Mouse (Mus musculus): ENCODE data around the gene Chrdl2. TPM values are rescaled to one million over a fixed set of nuclear protein-coding genes. Genes with fewer than 3 reads are reported as not detected.
"Not testable (repeated sequence)": the region's sequence is repeated elsewhere in the genome, so short reads cannot be mapped to it uniquely, and the experiment has no call there.

Chrdl2 gene
- polyA plus RNA-seq, 1 experiment = not detected

DNA sequence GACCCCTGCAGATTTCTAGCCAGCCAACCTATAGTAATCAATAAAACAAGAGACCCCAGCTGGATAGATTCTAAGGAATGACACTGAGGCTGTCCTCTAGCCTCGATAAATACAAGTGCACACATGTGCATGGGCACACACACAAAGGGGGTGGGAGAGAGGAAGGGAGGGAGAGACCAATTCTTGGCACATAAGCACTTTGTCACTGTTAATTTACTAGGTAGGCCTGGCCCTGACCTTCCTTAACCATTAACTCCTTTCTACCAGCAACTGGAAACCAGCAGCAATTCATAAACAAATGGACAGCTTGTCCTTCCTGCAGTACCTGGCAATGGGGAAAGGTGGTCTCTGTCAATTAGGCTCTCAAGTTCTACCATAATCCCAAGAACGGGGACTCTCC lies 34.0 kb upstream of the Chrdl2 start:
- Histone ChIP-seq H3K4me1 (ENCODE audit: control insufficient read depth, insufficient read depth, low read length) (peaks cover 10% of the 10 kb centered on the region), H3K4me3 (ENCODE audit: insufficient read depth, low read length) (no peak overlapping the region), H3K27ac (ENCODE audit: insufficient read depth, low read length) (no peak overlapping the region)
- no peak for TF ChIP-seq CTCF (IDR thresholded peaks at IDR 0.05; ENCODE audit: borderline replicate concordance, insufficient read depth, low read length)
- TF ChIP-seq POLR2A (IDR thresholded peaks at IDR 0.05; ENCODE audit: low read depth, low read length) = no peak

DNA sequence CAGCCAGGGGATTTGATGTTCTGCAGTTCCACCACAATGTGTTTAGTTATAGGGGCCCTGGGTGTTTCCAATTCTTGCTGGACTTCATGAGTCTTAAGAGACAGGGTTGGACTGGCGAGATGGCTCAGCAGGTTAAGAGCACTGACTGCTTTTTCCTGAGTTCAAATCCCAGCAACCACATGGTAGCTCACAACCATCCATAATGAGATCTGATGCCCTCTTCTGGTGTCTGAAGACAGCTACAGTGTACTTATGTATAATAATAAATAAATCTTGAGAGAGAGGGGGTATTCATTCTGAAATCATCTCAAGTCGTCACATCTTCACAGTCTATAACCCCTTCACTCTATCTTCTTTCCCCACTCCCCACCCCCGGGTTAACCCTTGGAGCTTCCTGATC lies 33.1 kb upstream of the Chrdl2 start:
- peaks cover 10% of the 10 kb centered on the region for H3K4me1 ChIP-seq (ENCODE audit: control insufficient read depth, insufficient read depth, low read length)
- not testable (repeated sequence) for H3K27ac ChIP-seq (ENCODE audit: insufficient read depth, low read length); H3K4me3 ChIP-seq (ENCODE audit: insufficient read depth, low read length)

DNA sequence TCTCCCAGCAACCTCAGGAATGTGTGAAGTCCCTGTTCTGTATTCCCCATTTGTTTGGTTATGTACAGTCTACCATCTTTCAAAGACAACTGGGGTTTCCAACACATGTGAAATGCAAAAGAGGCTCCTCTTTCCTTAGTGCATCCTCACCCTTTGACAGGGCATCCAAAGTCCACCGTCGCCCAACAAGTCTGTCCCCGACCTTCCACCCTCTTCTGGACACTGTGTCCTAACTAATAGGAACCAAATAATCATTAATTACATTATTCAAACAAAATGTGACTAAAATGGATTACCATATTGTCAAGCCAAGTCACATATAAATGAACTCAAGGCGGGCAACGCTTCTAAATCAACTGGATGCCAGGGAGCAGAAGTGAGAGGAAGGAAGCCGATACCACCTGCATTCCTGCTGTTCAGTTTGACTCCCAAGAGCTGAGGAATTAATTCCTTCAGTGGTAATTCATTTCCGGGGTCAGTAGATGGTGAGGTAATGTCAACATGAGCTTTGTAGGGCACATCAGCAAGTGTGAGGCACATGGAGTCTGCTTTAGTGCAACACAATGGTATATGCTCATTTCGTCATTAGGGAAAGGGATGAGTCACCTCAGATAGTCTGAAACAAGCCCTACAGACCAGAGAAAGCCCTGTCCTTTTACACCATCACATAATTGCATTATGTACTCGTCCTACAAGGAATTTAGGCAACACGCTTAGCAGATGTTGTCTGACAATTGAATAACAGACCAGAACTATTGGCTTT lies 31.6 kb upstream of the Chrdl2 start:
- Histone ChIP-seq H3K27ac (ENCODE audit: insufficient read depth, low read length) (no peak overlapping the region), H3K4me1 (ENCODE audit: control insufficient read depth, insufficient read depth, low read length) (peaks cover 10% of the 10 kb centered on the region), H3K4me3 (ENCODE audit: insufficient read depth, low read length) (no peak overlapping the region)
- no peak for TF ChIP-seq POLR2A (IDR thresholded peaks at IDR 0.05; ENCODE audit: low read depth, low read length)
- TF ChIP-seq CTCF (IDR thresholded peaks at IDR 0.05; ENCODE audit: borderline replicate concordance, insufficient read depth, low read length) = no peak

DNA sequence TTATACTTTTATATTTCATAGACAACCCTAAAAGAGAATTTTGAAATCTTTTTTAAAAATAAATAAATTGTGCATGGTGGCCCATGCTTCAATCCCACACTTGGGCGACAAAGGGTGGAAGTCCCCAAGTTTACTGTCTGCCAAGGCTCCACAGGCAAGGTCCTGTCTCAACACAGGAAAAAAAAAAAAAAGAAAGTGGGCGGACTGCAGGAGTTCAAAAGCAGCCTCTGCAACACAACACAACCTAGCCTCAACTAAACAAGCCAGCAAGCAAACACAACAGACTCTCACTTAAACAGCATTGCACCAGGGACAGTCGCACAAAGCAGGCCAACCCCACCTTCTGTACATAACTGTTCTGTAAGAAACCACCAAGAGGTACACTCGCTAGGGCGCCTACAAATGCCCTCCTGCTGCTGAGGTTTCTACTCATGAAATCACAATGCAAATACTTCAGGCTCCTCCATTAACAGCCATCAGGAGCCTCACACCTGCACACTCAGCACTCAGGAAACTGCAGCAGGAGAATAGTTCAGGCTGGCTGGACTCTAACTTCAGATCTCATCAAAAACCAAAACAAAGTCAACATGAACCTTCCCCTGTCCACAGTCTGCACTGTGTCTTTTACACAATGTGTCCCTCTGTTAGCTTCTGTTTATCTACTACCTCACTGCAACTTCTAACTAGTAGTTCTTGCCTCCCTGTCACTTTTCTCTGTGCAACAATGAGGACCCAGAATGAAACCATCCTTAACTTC lies 30.0 kb upstream of the Chrdl2 start:
- peaks cover 10% of the 10 kb centered on the region for H3K4me1 ChIP-seq (ENCODE audit: control insufficient read depth, insufficient read depth, low read length)
- TF ChIP-seq POLR2A (IDR thresholded peaks at IDR 0.05; ENCODE audit: low read depth, low read length) (no peak), CTCF (IDR thresholded peaks at IDR 0.05; ENCODE audit: borderline replicate concordance, insufficient read depth, low read length) (no peak)
- no peak overlapping the region for H3K4me3 ChIP-seq (ENCODE audit: insufficient read depth, low read length)
- no peak overlapping the region for H3K27ac ChIP-seq (ENCODE audit: insufficient read depth, low read length)

DNA sequence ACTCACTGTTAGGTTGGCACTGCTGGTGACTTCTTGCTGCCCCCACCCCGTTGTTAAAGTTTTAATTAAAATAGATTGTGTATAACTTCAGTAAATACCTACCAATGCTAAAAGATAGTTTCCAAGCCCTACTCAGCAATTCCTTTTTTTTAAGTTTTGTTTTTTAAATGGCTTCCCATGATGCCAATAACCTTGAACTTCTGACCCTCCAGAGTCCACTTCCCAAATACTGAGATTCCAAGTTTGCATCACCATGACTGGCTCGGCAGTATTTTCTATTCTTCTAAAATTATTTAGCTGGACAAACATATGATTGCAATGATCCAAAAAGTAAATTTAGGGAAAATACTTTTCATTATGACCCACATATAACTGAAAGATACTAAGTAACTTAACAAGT lies 27.9 kb upstream of the Chrdl2 start:
- Histone ChIP-seq H3K4me3 (ENCODE audit: insufficient read depth, low read length) (no peak overlapping the region), H3K27ac (ENCODE audit: insufficient read depth, low read length) (no peak overlapping the region), H3K4me1 (ENCODE audit: control insufficient read depth, insufficient read depth, low read length) (peaks cover 10% of the 10 kb centered on the region)
- TF ChIP-seq POLR2A (IDR thresholded peaks at IDR 0.05; ENCODE audit: low read depth, low read length) = no peak
- TF ChIP-seq CTCF (IDR thresholded peaks at IDR 0.05; ENCODE audit: borderline replicate concordance, insufficient read depth, low read length) = no peak

DNA sequence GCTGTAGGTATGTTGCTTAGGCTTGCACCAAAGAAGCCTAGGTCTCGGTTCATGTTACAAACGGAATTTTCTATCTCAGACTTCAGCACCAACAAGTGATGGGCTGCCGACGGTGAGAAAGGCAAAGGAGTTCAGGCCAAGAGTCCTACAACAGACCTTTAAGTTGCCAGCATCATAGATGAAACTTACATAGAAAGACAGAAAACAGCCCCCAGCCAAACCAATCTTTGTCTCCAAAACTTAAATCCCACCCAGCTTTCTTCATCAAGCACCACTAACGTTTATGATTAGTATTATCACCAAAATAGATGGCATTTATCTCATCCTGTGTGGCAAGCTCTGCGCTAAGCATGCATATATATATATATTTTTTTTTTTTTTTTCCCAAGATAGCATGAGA lies 26.9 kb upstream of the Chrdl2 start:
- Histone ChIP-seq H3K27ac (ENCODE audit: insufficient read depth, low read length) (peak overlapping the region; percentile 87), H3K4me3 (ENCODE audit: insufficient read depth, low read length) (peak overlapping the region; percentile 82), H3K4me1 (ENCODE audit: control insufficient read depth, insufficient read depth, low read length) (peaks cover 9% of the 10 kb centered on the region)
- TF ChIP-seq POLR2A (IDR thresholded peaks at IDR 0.05; ENCODE audit: low read depth, low read length) (no peak), CTCF (IDR thresholded peaks at IDR 0.05; ENCODE audit: borderline replicate concordance, insufficient read depth, low read length) (no peak)

DNA sequence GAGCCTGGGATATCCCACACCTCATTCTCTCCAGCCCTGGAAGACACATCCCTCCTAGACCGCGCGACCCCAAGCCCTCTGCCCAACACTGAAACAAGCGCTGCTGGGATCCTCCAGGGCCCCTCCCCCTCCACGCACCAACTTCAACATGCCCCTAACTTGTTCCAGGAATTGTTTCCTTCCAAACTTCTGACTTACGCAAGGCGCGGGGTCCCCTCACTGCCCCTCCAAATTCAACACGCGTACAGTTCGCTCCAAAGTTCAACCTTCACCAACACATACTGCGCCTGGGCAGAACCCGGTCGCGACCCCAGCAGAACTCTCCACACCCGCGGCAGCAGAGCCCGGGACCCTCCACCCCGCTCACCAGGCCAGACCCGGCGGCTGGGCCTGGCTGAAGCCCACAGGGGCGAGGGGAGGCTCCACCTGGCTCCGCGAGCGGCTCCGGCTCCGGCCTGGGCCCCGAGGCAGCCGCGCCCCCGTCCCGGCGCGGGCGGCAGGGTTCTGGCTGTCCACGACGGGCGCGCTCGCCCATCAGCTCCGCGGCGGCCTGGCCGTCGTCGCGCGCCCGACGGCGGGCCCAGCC lies 26.3 kb upstream of the Chrdl2 start:
- Histone ChIP-seq H3K4me1 (ENCODE audit: control insufficient read depth, insufficient read depth, low read length) (peaks cover 3% of the 10 kb centered on the region), H3K4me3 (ENCODE audit: insufficient read depth, low read length) (peak overlapping the region; percentile 82), H3K27ac (ENCODE audit: insufficient read depth, low read length) (peak overlapping the region; percentile 87)
- no peak; the same call in none of the 2 replicates for TF ChIP-seq POLR2A (IDR thresholded peaks at IDR 0.05; ENCODE audit: low read depth, low read length)
- no peak for TF ChIP-seq CTCF (IDR thresholded peaks at IDR 0.05; ENCODE audit: borderline replicate concordance, insufficient read depth, low read length)

DNA sequence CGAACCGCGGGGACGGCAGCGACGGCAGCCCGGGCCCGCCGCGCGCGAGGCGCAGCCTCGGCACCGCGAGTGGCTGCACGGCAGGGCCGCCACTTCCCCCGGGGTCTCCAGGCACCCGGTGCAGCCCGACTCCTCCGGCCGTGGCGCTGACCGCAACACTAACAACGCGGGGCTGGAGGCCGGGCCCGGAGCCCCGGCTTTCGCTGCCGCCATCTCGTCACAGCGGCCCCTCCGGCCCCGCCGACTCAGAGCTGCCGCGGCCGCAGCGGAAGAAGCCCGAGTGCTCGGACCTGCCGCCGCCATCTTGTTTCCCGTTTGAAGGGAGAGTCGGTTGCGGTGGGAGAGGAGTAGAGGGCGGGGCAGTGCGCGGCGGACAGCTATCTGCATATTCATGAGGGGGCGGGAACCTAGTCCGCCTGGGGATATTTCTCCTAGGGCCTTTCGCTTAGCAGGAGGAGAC lies 25.8 kb upstream of the Chrdl2 start, which contains the start of gene Rnf169:
Gene Rnf169, minus strand, starts transcription at position 317 of the 460 bp plus-strand sequence.
- Histone ChIP-seq H3K4me3 (ENCODE audit: insufficient read depth, low read length) (peak within 1 kb of the TSS; percentile 82), H3K4me1 (ENCODE audit: control insufficient read depth, insufficient read depth, low read length) (peaks cover 2% of the 10 kb centered on the region), H3K27ac (ENCODE audit: insufficient read depth, low read length) (peak within 1 kb of the TSS; percentile 87)
- TF ChIP-seq POLR2A (IDR thresholded peaks at IDR 0.05; ENCODE audit: low read depth, low read length) (peak; percentile 92), CTCF (IDR thresholded peaks at IDR 0.05; ENCODE audit: borderline replicate concordance, insufficient read depth, low read length) (no peak)

DNA sequence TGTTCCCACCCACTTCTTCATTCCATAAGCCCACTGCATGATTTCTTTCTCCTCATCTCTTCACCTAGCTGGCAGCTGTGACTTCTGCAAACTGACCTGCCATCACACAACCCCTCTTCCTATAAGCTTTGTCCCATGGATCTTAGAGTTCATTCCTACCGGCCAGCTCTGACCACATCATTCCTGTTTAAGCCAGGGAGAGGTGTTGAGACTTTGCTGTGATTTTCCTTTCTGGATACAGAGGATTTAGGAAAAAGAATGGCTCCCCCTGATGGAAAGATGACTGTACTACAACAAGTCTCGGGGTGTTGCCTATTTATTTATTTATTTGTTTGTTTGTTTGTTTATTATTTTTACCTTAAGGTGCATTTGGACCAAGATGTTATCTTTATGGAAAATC lies 24.7 kb upstream of the Chrdl2 start:
- TF ChIP-seq POLR2A (IDR thresholded peaks at IDR 0.05; ENCODE audit: low read depth, low read length) (no peak), CTCF (IDR thresholded peaks at IDR 0.05; ENCODE audit: borderline replicate concordance, insufficient read depth, low read length) (no peak)
- H3K27ac ChIP-seq (ENCODE audit: insufficient read depth, low read length) = no peak overlapping the region
- H3K4me1 ChIP-seq (ENCODE audit: control insufficient read depth, insufficient read depth, low read length) = no peaks in the 10 kb centered on the region
- H3K4me3 ChIP-seq (ENCODE audit: insufficient read depth, low read length) = no peak overlapping the region

Data from embryonic fibroblast, embryonic 13.5 days (primary cell).